Mouse (Mus musculus) forebrain, embryonic 11.5 days (tissue): Measurements from ENCODE around the gene Josd2. TPM values are rescaled to one million over a fixed set of nuclear protein-coding genes. Genes with fewer than 3 reads are reported as not detected.

Experiments
- ATAC-seq: fragments of 200-750 bp; cut with Nextera tagmentation; replicated peaks from 2 replicates; pipeline ENCODE4 v1.8.0; 2017; ENCODE audit warnings: moderate TSS enrichment; ENCODE audit not compliant: low FRiP score
- DNase-seq: peaks from one replicate; pipeline ENCODE4 v3.0.0-alpha.2; 2017; ENCODE audit warnings: low spot score
- H3K27ac ChIP-seq: fragments of 300-500 bp; sonication (generic); 2 replicates; pipeline ENCODE4 v1.5.1; 2014; ENCODE audit warnings: low read depth, low read length
- H3K27me3 ChIP-seq: fragments of 300-500 bp; sonication (generic); 2 replicates; pipeline ENCODE4 v1.6.1; 2014; ENCODE audit warnings: mild to moderate bottlenecking, low read length, mixed read lengths; ENCODE audit not compliant: control insufficient read depth, insufficient read depth
- H3K36me3 ChIP-seq: fragments of 300-500 bp; sonication (generic); 2 replicates; pipeline ENCODE4 v1.6.1; 2014; ENCODE audit warnings: mild to moderate bottlenecking, low read length, moderate library complexity, mixed read lengths; ENCODE audit not compliant: control insufficient read depth, insufficient read depth
- H3K4me1 ChIP-seq: fragments of 300-500 bp; sonication (generic); replicated peaks from 2 replicates; pipeline ENCODE4 v1.6.1; 2014; ENCODE audit warnings: low read length, mixed read lengths; ENCODE audit not compliant: control insufficient read depth, insufficient read depth
- H3K4me2 ChIP-seq: fragments of 300-500 bp; sonication (generic); 2 replicates; pipeline ENCODE4 v1.6.1; 2014; ENCODE audit warnings: low read depth, mild to moderate bottlenecking, low read length, moderate library complexity, mixed read lengths; ENCODE audit not compliant: severe bottlenecking
- H3K4me3 ChIP-seq: fragments of 300-500 bp; sonication (generic); 2 replicates; pipeline ENCODE4 v1.5.1; 2014; ENCODE audit warnings: low read depth, low read length
- H3K9ac ChIP-seq: fragments of 300-500 bp; sonication (generic); 2 replicates; pipeline ENCODE4 v1.6.1; 2014; ENCODE audit warnings: low read length
- H3K9me3 ChIP-seq: fragments of 300-500 bp; sonication (generic); 2 replicates; pipeline ENCODE4 v1.6.1; 2016; ENCODE audit warnings: low read length, mixed read lengths; ENCODE audit not compliant: control insufficient read depth
- WGBS: fragments of 180-500 bp; shearing (Covaris S2); extraction: QIAGEN DNeasy Blood & Tissue Kit; methylation state at CpG from one replicate; pipeline ENCODE4 v1.1.7; 2014; 5-methylcytosine and 5-hydroxymethylcytosine counted together
- polyA plus RNA-seq: library from polyadenylated mRNA; unstranded; fragments of >200 nt; fragmentation: Nextera tagmentation; extraction: Ambion mirVana; gene quantifications from 2 replicates; pipeline ENCODE4 v1.2.1, GENCODE M21; 2014

Gene Josd2
- polyA plus RNA-seq, 1 experiment from 2014 or later, result 60.9 TPM

DNA sequence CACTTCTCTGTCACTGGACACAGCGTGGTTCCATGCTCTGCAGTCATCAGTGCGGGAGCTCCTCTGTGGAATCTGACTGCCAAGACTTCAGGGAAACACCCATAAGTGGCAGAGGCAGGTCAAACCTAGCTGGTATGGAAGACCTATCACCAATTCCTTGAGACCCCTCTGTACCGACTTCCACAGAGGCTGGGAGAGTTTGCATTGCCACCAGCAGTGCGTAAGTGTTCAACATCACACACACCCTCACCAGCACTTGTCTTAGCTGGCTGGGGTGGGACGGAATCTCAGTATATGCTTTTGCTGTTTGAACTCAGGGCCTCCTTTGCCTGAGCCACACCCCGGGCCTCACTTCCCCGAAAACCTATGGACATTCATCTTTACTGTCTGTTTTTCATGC, 20.2 kb downstream of the Josd2 start:
- Histone ChIP-seq H3K36me3 (peaks cover 4% of the 10 kb centered on the region; the same call in 1 of the 2 replicates), H3K9ac (no peak overlapping the region), H3K4me2 (no peak overlapping the region), H3K9me3 (no peaks in the 10 kb centered on the region), H3K4me3 (no peak overlapping the region), H3K4me1 (no peaks in the 10 kb centered on the region), H3K27me3 (no peaks in the 10 kb centered on the region), H3K27ac (no peak overlapping the region)
- no peak for ATAC-seq
- no peak for DNase-seq
- 82% methylated on average over 7 of the region's 7 CpGs for WGBS

GRCm38 (mm10) chr7:44488545-44488944, 20.8 kb downstream of the Josd2 start:
- H3K4me1 ChIP-seq, result no peaks in the 10 kb centered on the region
- peaks cover 4% of the 10 kb centered on the region; the same call in 1 of the 2 replicates for H3K36me3 ChIP-seq
- H3K9me3 ChIP-seq, result no peaks in the 10 kb centered on the region
- H3K9ac ChIP-seq, result no peak overlapping the region
- H3K27me3 ChIP-seq, result no peaks in the 10 kb centered on the region
- H3K4me2 ChIP-seq, result no peak overlapping the region
- DNase-seq (no peak), ATAC-seq (no peak)
- 94% methylated on average over 8 of the region's 8 CpGs for WGBS
- no peak overlapping the region for H3K27ac ChIP-seq
- H3K4me3 ChIP-seq, result no peak overlapping the region

DNA sequence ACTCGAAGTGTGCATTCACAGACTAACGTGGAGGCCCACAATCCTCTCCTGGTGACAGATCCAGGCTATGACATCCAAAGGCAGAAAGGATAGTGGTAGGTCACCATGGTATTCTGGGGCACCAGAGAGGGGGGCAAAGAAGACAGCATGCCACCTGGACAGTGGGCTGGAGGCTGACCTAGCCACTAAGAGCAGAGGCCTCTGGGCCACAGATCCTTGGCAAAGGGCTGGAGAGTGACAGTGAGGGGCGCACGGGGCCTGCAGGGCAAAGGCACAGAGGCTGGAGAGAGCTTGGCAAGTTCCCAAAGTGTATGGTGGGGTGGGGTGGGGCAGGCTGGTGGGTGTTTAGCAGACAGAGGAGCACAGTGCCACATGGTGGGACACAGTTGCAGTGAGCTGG, 22.5 kb downstream of the Josd2 start:
- DNase-seq, result no peak
- H3K9ac ChIP-seq, result no peak overlapping the region

GRCm38 (mm10) chr7:44491391-44491790, 23.6 kb downstream of the Josd2 start:
- ATAC-seq (no peak), DNase-seq (no peak)
- Histone ChIP-seq H3K4me1 (0 out of 2 replicates have a peak, but pooled peaks cover 5% of the 10 kb centered on the region), H3K27me3 (no peaks in the 10 kb centered on the region), H3K9ac (no peak overlapping the region), H3K4me2 (no peak overlapping the region), H3K9me3 (no peaks in the 10 kb centered on the region), H3K36me3 (peaks cover 4% of the 10 kb centered on the region; the same call in 1 of the 2 replicates), H3K27ac (no peak overlapping the region), H3K4me3 (no peak overlapping the region)
- 95% methylated on average over 5 of the region's 5 CpGs for WGBS

More for the DNA sequence above, 22.5 kb downstream of the Josd2 start:
- no peak for ATAC-seq
- Histone ChIP-seq H3K36me3 (peaks cover 4% of the 10 kb centered on the region; the same call in 1 of the 2 replicates), H3K4me2 (no peak overlapping the region), H3K27ac (no peak overlapping the region), H3K4me3 (no peak overlapping the region), H3K4me1 (no peaks in the 10 kb centered on the region), H3K9me3 (no peaks in the 10 kb centered on the region), H3K27me3 (no peaks in the 10 kb centered on the region)
- 94% methylated on average over 4 of the region's 4 CpGs for WGBS

GRCm38 (mm10) chr7:44492166-44492826, 24.5 kb downstream of the Josd2 start:
- H3K4me1 ChIP-seq, result peaks cover 5% of the 10 kb centered on the region
- ATAC-seq (no peak), DNase-seq (peak; percentile 51)
- H3K4me2 ChIP-seq, result no peak overlapping the region
- 96% methylated on average over 20 of the region's 21 CpGs for WGBS
- H3K4me3 ChIP-seq, result no peak overlapping the region
- H3K27ac ChIP-seq, result no peak overlapping the region
- H3K9me3 ChIP-seq, result no peaks in the 10 kb centered on the region
- H3K27me3 ChIP-seq, result no peaks in the 10 kb centered on the region
- H3K9ac ChIP-seq, result no peak overlapping the region
- H3K36me3 ChIP-seq, result peaks cover 4% of the 10 kb centered on the region; the same call in 1 of the 2 replicates

- H3K27me3 ChIP-seq, result no peaks in the 10 kb centered on the region
- DNase-seq (no peak), ATAC-seq (no peak)
- no peak overlapping the region for H3K9ac ChIP-seq
- H3K4me2 ChIP-seq, result no peak overlapping the region
- no peak overlapping the region for H3K4me3 ChIP-seq
- no peaks in the 10 kb centered on the region for H3K9me3 ChIP-seq
- H3K36me3 ChIP-seq, result peaks cover 4% of the 10 kb centered on the region; the same call in 1 of the 2 replicates
- peaks cover 7% of the 10 kb centered on the region for H3K4me1 ChIP-seq
- WGBS, result 92% methylated on average over 12 of the region's 12 CpGs
- no peak overlapping the region for H3K27ac ChIP-seq
These were observed 26.9 kb downstream of the Josd2 start for GRCm38 (mm10) chr7:44494681-44495080.

GRCm38 (mm10) chr7:44495086-44495485, 27.3 kb downstream of the Josd2 start:
- H3K27ac ChIP-seq, result no peak overlapping the region
- H3K4me3 ChIP-seq, result no peak overlapping the region; the same call in 1 of the 2 replicates
- no peaks in the 10 kb centered on the region for H3K27me3 ChIP-seq
- DNase-seq (no peak), ATAC-seq (no peak)
- 91% methylated on average over 7 of the region's 7 CpGs for WGBS
- H3K9me3 ChIP-seq, result no peaks in the 10 kb centered on the region
- H3K9ac ChIP-seq, result peak overlapping the region; percentile 94; the same call in 1 of the 2 replicates
- H3K4me2 ChIP-seq, result peak overlapping the region; percentile 88
- H3K4me1 ChIP-seq, result peaks cover 7% of the 10 kb centered on the region
- peaks cover 4% of the 10 kb centered on the region; the same call in 1 of the 2 replicates for H3K36me3 ChIP-seq

GRCm38 (mm10) chr7:44495992-44496770, 28.4 kb downstream of the Josd2 start, which contains the start of the genes Emc10 and Fam71e1:
Gene Emc10 (minus strand): TSS chr7:44496529.
Gene Fam71e1 (plus strand): TSS chr7:44496581.
- peak within 1 kb of the TSS; percentile 88 for H3K27ac ChIP-seq
- ATAC-seq (peak; percentile 92), DNase-seq (peak; percentile 99)
- H3K4me3 ChIP-seq, result peak within 1 kb of the TSS; percentile 51
- no peaks in the 10 kb centered on the region for H3K9me3 ChIP-seq
- no peaks in the 10 kb centered on the region for H3K27me3 ChIP-seq
- H3K4me2 ChIP-seq, result peak within 1 kb of the TSS; percentile 88
- peaks cover 4% of the 10 kb centered on the region; the same call in 1 of the 2 replicates for H3K36me3 ChIP-seq
- H3K4me1 ChIP-seq, result peaks cover 7% of the 10 kb centered on the region
- WGBS, result under 1% methylated on average over 58 of the region's 58 CpGs
- peak within 1 kb of the TSS; percentile 94 for H3K9ac ChIP-seq
